Mouse (Mus musculus) embryonic facial prominence, embryonic 13.5 days (tissue): ENCODE results near the gene Cox8a. TPM values are rescaled to one million over a fixed set of nuclear protein-coding genes. Genes with fewer than 3 reads are reported as not detected.

Source experiments
- ATAC-seq: fragments of 200-750 bp; cut with Nextera tagmentation; 2 replicates; pipeline ENCODE4 v1.8.0; 2017; ENCODE audit warnings: low read depth; ENCODE audit not compliant: insufficient number of reproducible peaks, insufficient read depth, low FRiP score, low TSS enrichment
- H3K27ac ChIP-seq: fragments of 300-500 bp; sonication (generic); 2 replicates; pipeline ENCODE4 v1.5.1; 2015; ENCODE audit warnings: moderate library complexity, mild to moderate bottlenecking, inconsistent platforms
- H3K27me3 ChIP-seq: fragments of 300-500 bp; sonication (generic); 2 replicates; pipeline ENCODE4 v1.6.1; 2015; ENCODE audit warnings: mild to moderate bottlenecking, inconsistent platforms
- H3K36me3 ChIP-seq: fragments of 300-500 bp; sonication (generic); 2 replicates; pipeline ENCODE4 v1.6.1; 2015; ENCODE audit warnings: mild to moderate bottlenecking, inconsistent platforms
- H3K4me1 ChIP-seq: fragments of 300-500 bp; sonication (generic); 2 replicates; pipeline ENCODE4 v1.6.1; 2015; ENCODE audit warnings: inconsistent platforms
- H3K4me2 ChIP-seq: fragments of 300-500 bp; sonication (generic); 2 replicates; pipeline ENCODE4 v1.6.1; 2015; ENCODE audit warnings: moderate library complexity, mild to moderate bottlenecking, inconsistent platforms
- H3K4me3 ChIP-seq: fragments of 300-500 bp; sonication (generic); 2 replicates; pipeline ENCODE4 v1.5.1; 2015; ENCODE audit warnings: mild to moderate bottlenecking, inconsistent platforms
- H3K9ac ChIP-seq: fragments of 300-500 bp; sonication (generic); 2 replicates; pipeline ENCODE4 v1.6.1; 2015; ENCODE audit warnings: mild to moderate bottlenecking, inconsistent platforms
- H3K9me3 ChIP-seq: fragments of 300-500 bp; sonication (generic); 2 replicates; pipeline ENCODE4 v1.6.1; 2016; ENCODE audit warnings: inconsistent platforms
- WGBS: fragments of 180-500 bp; shearing (Covaris S2); methylation state at CpG from one replicate; pipeline ENCODE4 v1.1.7; 2015; ENCODE audit warnings: mixed read lengths; 5-methylcytosine and 5-hydroxymethylcytosine counted together
- polyA plus RNA-seq: library from polyadenylated mRNA; unstranded; fragments of >200 nt; fragmentation: Nextera tagmentation; extraction: Ambion mirVana; gene quantifications from 2 replicates; pipeline ENCODE4 v1.2.1, GENCODE M21; 2015

Cox8a gene
- polyA plus RNA-seq, 1 experiment from 2014 or later = 789 TPM

- Histone ChIP-seq H3K36me3 (no peaks in the 10 kb centered on the region), H3K27ac (no peak overlapping the region), H3K27me3 (peaks cover 47% of the 10 kb centered on the region), H3K9me3 (no peaks in the 10 kb centered on the region), H3K4me1 (peaks cover 50% of the 10 kb centered on the region), H3K9ac (no peak overlapping the region), H3K4me3 (no peak overlapping the region), H3K4me2 (no peak overlapping the region)
- WGBS = 51% methylated on average over 2 of the region's 2 CpGs
- ATAC-seq = no peak
Observed at GRCm38 (mm10) chr19:7168423-7168822, 49.0 kb downstream of the Cox8a start.

GRCm38 (mm10) chr19:7166767-7167166, 50.6 kb downstream of the Cox8a start:
- no peaks in the 10 kb centered on the region for H3K36me3 ChIP-seq
- H3K4me2 ChIP-seq = peak overlapping the region; percentile 96
- no peak overlapping the region for H3K9ac ChIP-seq
- peaks cover 56% of the 10 kb centered on the region for H3K27me3 ChIP-seq
- 9% methylated on average over 6 of the region's 6 CpGs for WGBS
- no peak overlapping the region for H3K27ac ChIP-seq
- no peak for ATAC-seq
- H3K9me3 ChIP-seq = no peaks in the 10 kb centered on the region
- no peak overlapping the region; the same call in 1 of the 2 replicates for H3K4me3 ChIP-seq
- H3K4me1 ChIP-seq = peaks cover 40% of the 10 kb centered on the region

- Histone ChIP-seq H3K4me2 (peak overlapping the region; percentile 96), H3K9ac (peak overlapping the region; percentile 85), H3K27ac (0 out of 2 replicates have a peak overlapping the region, but pooled peaks have one; percentile 51), H3K27me3 (peaks cover 56% of the 10 kb centered on the region), H3K4me3 (peak overlapping the region; percentile 86), H3K9me3 (no peaks in the 10 kb centered on the region), H3K4me1 (peaks cover 35% of the 10 kb centered on the region), H3K36me3 (no peaks in the 10 kb centered on the region)
- 3% methylated on average over 14 of the region's 15 CpGs for WGBS
- ATAC-seq = no peak
Observed at GRCm38 (mm10) chr19:7166200-7166711, 51.2 kb downstream of the Cox8a start.

- H3K27ac ChIP-seq = peak overlapping the region; percentile 51
- H3K9me3 ChIP-seq = no peaks in the 10 kb centered on the region
- no peak for ATAC-seq
- H3K36me3 ChIP-seq = no peaks in the 10 kb centered on the region
- H3K9ac ChIP-seq = peak overlapping the region; percentile 85
- peak overlapping the region; percentile 86 for H3K4me3 ChIP-seq
- peak overlapping the region; percentile 96 for H3K4me2 ChIP-seq
- peaks cover 33% of the 10 kb centered on the region for H3K4me1 ChIP-seq
- WGBS = under 1% methylated on average over 50 of the region's 105 CpGs
- H3K27me3 ChIP-seq = peaks cover 56% of the 10 kb centered on the region
Observed at GRCm38 (mm10) chr19:7165509-7166199, 51.8 kb downstream of the Cox8a start.

Other genes with a start within 250 kb of the Cox8a start
- gene Ppp1r14b, start 242.6 kb downstream of the Cox8a start, polyA plus RNA-seq = 84.9 and 120 TPM in 2 replicates
- gene Plcb3, start 241.1 kb downstream of the Cox8a start, polyA plus RNA-seq = 41.5 and 42.4 TPM in 2 replicates
- gene Fkbp2, start 237.1 kb downstream of the Cox8a start, polyA plus RNA-seq = 84.4 and 95.1 TPM in 2 replicates
- gene Vegfb, start 230.0 kb downstream of the Cox8a start, polyA plus RNA-seq = 53.4 and 58.6 TPM in 2 replicates
- 23.0 and 23.8 TPM in 2 replicates for gene Dnajc4, start 225.0 kb downstream of the Cox8a start, polyA plus RNA-seq
- gene Nudt22, start 221.5 kb downstream of the Cox8a start, polyA plus RNA-seq = 19.7 and 22.4 TPM in 2 replicates
- gene Trpt1, start 221.5 kb downstream of the Cox8a start, polyA plus RNA-seq = 11.9 and 12.4 TPM in 2 replicates
- 6.9 and 7.9 TPM in 2 replicates for gene Fermt3, start 198.1 kb downstream of the Cox8a start, polyA plus RNA-seq
- 211 and 240 TPM in 2 replicates for gene Stip1, start 177.6 kb downstream of the Cox8a start, polyA plus RNA-seq
- 7.1 and 9.0 TPM in 2 replicates for gene Macrod1, start 160.8 kb downstream of the Cox8a start, polyA plus RNA-seq
- gene Flrt1, start 111.9 kb downstream of the Cox8a start, polyA plus RNA-seq = 13.0 and 13.6 TPM in 2 replicates
- gene Otub1, start 11.3 kb downstream of the Cox8a start, polyA plus RNA-seq = 205 and 228 TPM in 2 replicates
- 56.9 and 57.1 TPM in 2 replicates for gene Naa40, start 23.6 kb upstream of the Cox8a start, polyA plus RNA-seq
- gene Rcor2, start 49.7 kb upstream of the Cox8a start, polyA plus RNA-seq = 25.2 and 30.6 TPM in 2 replicates
- 42.8 and 47.2 TPM in 2 replicates for gene Mark2, start 124.2 kb upstream of the Cox8a start, polyA plus RNA-seq
- gene Spindoc, start 165.4 kb upstream of the Cox8a start, polyA plus RNA-seq = 30.8 and 42.4 TPM in 2 replicates
- 10.4 and 11.8 TPM in 2 replicates for gene 2700081O15Rik, start 200.0 kb upstream of the Cox8a start, polyA plus RNA-seq